ENCODE assay signal across 8 mouse cellular contexts in the genomic region with DNA sequence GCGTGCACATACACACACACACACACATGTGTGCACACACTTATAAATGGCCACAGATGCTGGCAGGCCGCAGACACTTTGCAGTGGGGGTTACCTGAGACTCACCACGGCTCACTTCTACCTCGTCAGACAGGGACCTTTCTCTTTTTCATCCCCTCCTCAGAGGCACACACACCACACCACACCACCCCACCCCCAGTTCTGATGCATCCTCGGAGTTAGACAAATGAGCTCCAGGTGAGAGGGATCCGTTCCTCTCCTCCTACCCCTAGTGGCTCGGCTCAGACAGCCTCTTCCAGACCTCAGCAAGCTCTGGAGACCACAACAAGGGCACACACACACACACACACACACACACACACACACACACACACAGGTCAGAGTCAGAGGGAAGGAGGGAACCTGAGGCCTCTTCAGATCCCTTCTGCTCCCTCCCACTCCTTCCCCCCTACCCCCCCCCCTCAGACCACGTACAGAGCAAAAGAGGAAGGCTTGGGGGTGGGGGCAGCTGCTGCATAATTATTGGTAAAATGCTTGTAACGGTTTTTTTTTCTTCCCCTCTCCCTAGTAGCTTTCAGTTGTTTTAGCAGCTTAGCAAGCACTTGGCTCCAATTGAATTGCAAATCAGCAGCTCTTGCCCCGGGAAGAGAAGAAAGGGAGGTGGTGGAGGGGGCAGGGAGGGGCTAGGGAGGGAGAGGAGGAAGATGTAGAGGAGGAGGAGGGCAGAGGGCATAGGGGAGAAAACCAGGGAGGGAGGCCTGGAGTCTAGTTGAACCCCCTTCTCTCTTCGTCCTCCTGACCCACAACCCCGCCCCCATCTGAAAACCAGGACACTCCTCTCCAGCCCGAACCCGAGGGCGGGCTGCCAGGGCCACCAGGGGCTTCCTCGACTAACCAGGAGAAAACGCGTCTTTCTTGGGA. TPM values are rescaled to one million over a fixed set of nuclear protein-coding genes. Genes with fewer than 3 reads are reported as not detected.
DNase-seq lines count a peak whose midpoint lies in the region; ATAC-seq lines count a peak whose summit lies in the region.

No protein-coding gene starts in this region.

- peak overlapping the region; percentile 37 for H3K4me2 ChIP-seq in hindbrain, embryonic 15.5 days
- H3K4me2 ChIP-seq in midbrain, embryonic 13.5 days (replicated peaks) = peak overlapping the region; percentile 38

- intact Hi-C loops in left cerebral cortex, postnatal 4 days (cut with DNase I) = no loop called here
- intact Hi-C loops in left cerebral cortex, postnatal 25 days (cut with DNase I) = no loop called here

- peak overlapping the region; percentile 62 for H3K27ac ChIP-seq in hindbrain, embryonic 15.5 days (replicated peaks)
- peak overlapping the region; percentile 91 for H3K27ac ChIP-seq in midbrain, embryonic 13.5 days

- peak; percentile 27; the same call in 1 of the 2 replicates for ATAC-seq in hindbrain, embryonic 15.5 days (ENCODE audit: low FRiP score, low read depth)
- ATAC-seq in midbrain, embryonic 13.5 days = peak; percentile 77

- H3K9me3 ChIP-seq in hindbrain, embryonic 15.5 days = no peaks in the 10 kb centered on the region
- no peaks in the 10 kb centered on the region for H3K9me3 ChIP-seq in midbrain, embryonic 13.5 days

- DNase-seq in left cerebral cortex, postnatal 4 days = peak; percentile 46
- no peak for DNase-seq in left cerebral cortex, postnatal 25 days (ENCODE audit: low spot score in 2 of 2)
- peak; percentile 72 for DNase-seq in cerebellum, postnatal 14 days
- DNase-seq in spleen, postnatal 4 days (ENCODE audit: low spot score in 2 of 2) = no peak
- DNase-seq in urinary bladder, adult 18-20 months (ENCODE audit: low spot score in 2 of 2) = no peak
- no peak for DNase-seq in adipocyte (ENCODE audit: low spot score)

- H3K36me3 ChIP-seq in hindbrain, embryonic 15.5 days = no peaks in the 10 kb centered on the region
- no peaks in the 10 kb centered on the region for H3K36me3 ChIP-seq in midbrain, embryonic 13.5 days

- no peak overlapping the region for H3K4me3 ChIP-seq in hindbrain, embryonic 15.5 days
- no peak overlapping the region for H3K4me3 ChIP-seq in midbrain, embryonic 13.5 days (replicated peaks)

- H3K9ac ChIP-seq in hindbrain, embryonic 15.5 days = no peak overlapping the region
- peak overlapping the region; percentile 45 for H3K9ac ChIP-seq in midbrain, embryonic 13.5 days (replicated peaks)

- H3K27me3 ChIP-seq in hindbrain, embryonic 15.5 days = no peaks in the 10 kb centered on the region
- peaks cover 3% of the 10 kb centered on the region; the same call in 1 of the 2 replicates for H3K27me3 ChIP-seq in midbrain, embryonic 13.5 days

- H3K4me1 ChIP-seq in hindbrain, embryonic 15.5 days (replicated peaks) = peaks cover 58% of the 10 kb centered on the region
- H3K4me1 ChIP-seq in midbrain, embryonic 13.5 days (replicated peaks) = peaks cover 80% of the 10 kb centered on the region

- 6% methylated on average over 17 of the region's 18 CpGs for WGBS in hindbrain, embryonic 15.5 days
- WGBS in midbrain, embryonic 13.5 days = 3% methylated on average over 18 of the region's 18 CpGs

RNA-seq across cellular contexts. Expression of a gene that starts 19.6 kb away (rescaled TPM):
- total RNA-seq in left cerebral cortex, postnatal 4 days (2021) = 10 to 100 TPM; 14.4 to 18.2 TPM
- 10 to 100 TPM; 21.1 to 30.4 TPM for total RNA-seq in left cerebral cortex, postnatal 25 days (2021)
- polyA plus RNA-seq in hindbrain, embryonic 15.5 days (2015; fragmentation: Nextera tagmentation; extraction: Ambion mirVana) = 8.7 TPM in 2 replicates
- polyA plus RNA-seq in midbrain, embryonic 13.5 days (2015; fragmentation: Nextera tagmentation; extraction: Ambion mirVana) = 5.8 and 6.1 TPM in 2 replicates

RNA-seq across cellular contexts. Expression of a gene that starts 54.7 kb away (rescaled TPM):
- total RNA-seq in left cerebral cortex, postnatal 4 days (2021) = 10 to 100 TPM; 43.6 to 45.5 TPM
- 10 to 100 TPM; 47.6 to 52.8 TPM for total RNA-seq in left cerebral cortex, postnatal 25 days (2021)
- 134 and 149 TPM in 2 replicates for polyA plus RNA-seq in hindbrain, embryonic 15.5 days (2015; fragmentation: Nextera tagmentation; extraction: Ambion mirVana)
- 120 and 124 TPM in 2 replicates for polyA plus RNA-seq in midbrain, embryonic 13.5 days (2015; fragmentation: Nextera tagmentation; extraction: Ambion mirVana)

Comparison
In these comparisons a context has a peak if more than half of its experiments do, and no peak if none do; other contexts are left out.
1. DNase-seq: peak in left cerebral cortex, postnatal 4 days (single experiment) and cerebellum, postnatal 14 days (2 of 2); none in left cerebral cortex, postnatal 25 days (0 of 2), spleen, postnatal 4 days (0 of 2), urinary bladder, adult 18-20 months (0 of 2) and adipocyte (single experiment).